Mouse (Mus musculus) MEL (cell line): ENCODE measurements around the gene Tmbim1.

Source experiments
- CHD1 ChIP-seq: IDR thresholded peaks from 2 replicates; pipeline ENCODE4 v1.6.1; 2012; ENCODE audit warnings: low read depth, mild to moderate bottlenecking, inconsistent platforms, low read length, improper control_type of control experiment
- CTCF ChIP-seq, 3 experiments: IDR thresholded peaks in 2 of 3; conservative IDR thresholded peaks in 1 of 3; 2 replicates each; pipeline ENCODE4 v1.5.1; 2011 to 2012; ENCODE audit warnings: low read length in 3 of 3, low read depth in 2 of 3, mild to moderate bottlenecking in 2 of 3, improper control_type of control experiment in 1 of 3, inconsistent platforms in 1 of 3, mixed read lengths in 1 of 3, moderate library complexity in 1 of 3; ENCODE audit not compliant: control insufficient read depth in 1 of 3, insufficient read depth in 1 of 3, poor library complexity in 1 of 3, severe bottlenecking in 1 of 3
- HCFC1 ChIP-seq: IDR thresholded peaks from 2 replicates; pipeline ENCODE4 v1.6.1; 2012; ENCODE audit warnings: low read depth, mild to moderate bottlenecking, inconsistent platforms, low read length, improper control_type of control experiment, moderate library complexity
- POLR2A ChIP-seq, 2 experiments: IDR thresholded peaks; 2 replicates each; pipeline ENCODE4 v1.6.1; 2011 to 2012; ENCODE audit warnings: low read length in 2 of 2, mild to moderate bottlenecking in 2 of 2, control low read depth in 1 of 2, improper control_type of control experiment in 1 of 2, low read depth in 1 of 2, moderate library complexity in 1 of 2; ENCODE audit not compliant: control insufficient read depth in 1 of 2, insufficient read depth in 1 of 2, poor library complexity in 1 of 2
- RCOR1 ChIP-seq: IDR thresholded peaks from 2 replicates; pipeline ENCODE4 v1.6.1; 2012; ENCODE audit warnings: low read depth, mild to moderate bottlenecking, inconsistent platforms, low read length, improper control_type of control experiment
- TBP ChIP-seq: IDR thresholded peaks from 2 replicates; pipeline ENCODE4 v1.8.0; 2011; ENCODE audit warnings: low read depth, low read length, improper control_type of control experiment
- TCF12 ChIP-seq: IDR thresholded peaks from 2 replicates; pipeline ENCODE4 v1.6.1; 2014; ENCODE audit warnings: low read depth, mild to moderate bottlenecking, inconsistent platforms, low read length, improper control_type of control experiment, moderate library complexity
- ZMIZ1 ChIP-seq: IDR thresholded peaks from 2 replicates; pipeline ENCODE4 v1.6.1; 2012; ENCODE audit warnings: low read depth, mild to moderate bottlenecking, inconsistent platforms, low read length, improper control_type of control experiment, moderate library complexity

DNA sequence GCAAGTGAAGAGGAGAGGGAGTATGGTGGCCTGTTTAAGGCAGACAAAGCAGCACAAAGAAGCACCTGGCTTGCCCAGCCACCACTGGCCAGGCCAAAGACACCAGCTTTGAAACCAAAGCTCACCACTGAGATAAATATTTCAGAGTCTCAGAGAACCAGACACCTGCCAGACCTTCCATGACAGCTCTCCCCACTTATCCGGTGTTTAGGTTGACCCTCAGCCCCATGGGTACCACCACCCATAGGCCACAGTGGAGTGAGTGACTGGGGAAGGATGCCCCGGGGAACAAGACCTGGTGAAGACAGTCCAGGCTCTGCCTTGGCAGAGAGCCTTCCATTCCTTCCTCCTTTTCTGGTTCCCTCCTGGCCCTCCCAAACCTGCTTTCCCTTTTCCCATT, 2.6 kb downstream of the Tmbim1 start:
- TF ChIP-seq TBP = no peak
- TF ChIP-seq HCFC1 = no peak
- no peak for TF ChIP-seq CTCF (IDR thresholded peaks at IDR 0.05 in 2 of 3, conservative IDR thresholded peaks at IDR 0.05 in 1 of 3; ENCODE audit: control insufficient read depth in 1 of 3, insufficient read depth in 1 of 3, low read depth in 2 of 3, low read length in 3 of 3, poor library complexity in 1 of 3, severe bottlenecking in 1 of 3)
- TF ChIP-seq RCOR1 = no peak
- no peak for TF ChIP-seq POLR2A (IDR thresholded peaks at IDR 0.05; ENCODE audit: control insufficient read depth in 1 of 2, insufficient read depth in 1 of 2, low read depth in 1 of 2, low read length in 2 of 2, poor library complexity in 1 of 2)
- TF ChIP-seq TCF12 = no peak
- no peak for TF ChIP-seq CHD1
- TF ChIP-seq ZMIZ1 = no peak
